Mouse (Mus musculus): ENCODE measurements at regions not wholly inside any gene's neighbourhood (a gene's known extent, or its start where the extent isn't known, plus 50 kb on each side); places are given as distances from the start of the nearest gene placed in this dataset.

DNA sequence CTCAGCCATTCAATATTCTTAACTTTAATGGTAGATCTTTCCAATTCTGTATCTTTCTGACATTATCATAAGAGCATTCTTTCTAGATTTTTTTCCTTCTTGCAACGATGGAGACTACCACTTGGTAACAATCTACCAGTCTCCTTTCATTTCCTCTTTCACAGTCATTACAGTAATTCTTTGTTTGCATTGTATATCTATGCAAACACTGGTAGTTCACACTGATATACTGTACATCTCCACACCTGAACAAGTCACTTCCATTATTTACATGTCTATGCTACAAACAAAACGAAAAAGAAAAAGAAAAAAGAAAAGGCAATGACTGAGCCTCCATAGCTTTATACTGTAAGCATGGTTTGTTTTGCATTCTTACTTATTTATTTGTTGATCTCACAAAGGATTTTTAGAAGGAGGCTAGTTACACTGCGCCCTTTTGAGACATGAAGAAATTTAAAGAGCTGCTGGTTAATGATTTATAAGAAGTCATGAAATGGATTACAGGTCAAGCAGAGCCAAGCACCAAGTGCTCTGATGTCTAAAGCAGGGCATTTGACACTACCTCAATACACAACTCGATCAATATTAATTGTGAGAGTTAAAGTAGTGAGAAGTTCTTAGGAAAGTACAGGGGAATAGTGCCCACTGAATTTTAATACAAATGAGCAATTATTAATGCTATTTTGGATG, 56.5 kb upstream of the Dgkb start:
- in situ Hi-C loops (cut with MseI, MboI): loop anchor here in 1 of 2 experiments (10.0 kb wide), 1 partner anchor 354 kb away; no protein-coding TSS in a partner anchor
